Mouse (Mus musculus) neural tube, embryonic 12.5 days (tissue): ENCODE results near the gene Cd55. TPM values are rescaled to one million over a fixed set of nuclear protein-coding genes. Genes with fewer than 3 reads are reported as not detected.
"Not testable (repeated sequence)": the region's sequence is repeated elsewhere in the genome, so short reads cannot be mapped to it uniquely, and the experiment has no call there.

Experiments
- ATAC-seq: fragments of 200-750 bp; cut with Nextera tagmentation; 2 replicates; pipeline ENCODE4 v1.8.0; 2017; ENCODE audit warnings: low read depth, mild to moderate bottlenecking, moderate TSS enrichment, moderate library complexity; ENCODE audit not compliant: low FRiP score
- H3K27ac ChIP-seq: fragments of 300-500 bp; sonication (generic); 2 replicates; pipeline ENCODE4 v1.5.1; 2016
- H3K27me3 ChIP-seq: fragments of 300-500 bp; sonication (generic); replicated peaks from 2 replicates; pipeline ENCODE4 v1.6.1; 2016; ENCODE audit warnings: mild to moderate bottlenecking
- H3K36me3 ChIP-seq: fragments of 300-500 bp; sonication (generic); 2 replicates; pipeline ENCODE4 v1.6.1; 2016; ENCODE audit warnings: mild to moderate bottlenecking
- H3K4me1 ChIP-seq: fragments of 300-500 bp; sonication (generic); 2 replicates; pipeline ENCODE4 v1.6.1; 2016
- H3K4me2 ChIP-seq: fragments of 300-500 bp; sonication (generic); replicated peaks from 2 replicates; pipeline ENCODE4 v1.6.1; 2016; ENCODE audit warnings: mild to moderate bottlenecking
- H3K4me3 ChIP-seq: fragments of 300-500 bp; sonication (generic); 2 replicates; pipeline ENCODE4 v1.5.1; 2016
- H3K9ac ChIP-seq: fragments of 300-500 bp; sonication (generic); 2 replicates; pipeline ENCODE4 v1.6.1; 2016; ENCODE audit warnings: mild to moderate bottlenecking
- H3K9me3 ChIP-seq: fragments of 300-500 bp; sonication (generic); 2 replicates; pipeline ENCODE4 v1.6.1; 2016; ENCODE audit warnings: mild to moderate bottlenecking
- WGBS: fragments of 180-500 bp; shearing (Covaris S2); methylation state at CpG from one replicate; pipeline ENCODE4 v1.1.7; 2016; 5-methylcytosine and 5-hydroxymethylcytosine counted together
- polyA plus RNA-seq: library from polyadenylated mRNA; unstranded; fragments of >200 nt; fragmentation: Nextera tagmentation; extraction: Ambion mirVana; gene quantifications from 2 replicates; pipeline ENCODE4 v1.2.1, GENCODE M21; 2016

Gene Cd55
- polyA plus RNA-seq, 1 experiment from 2014 or later = 5.9 TPM

DNA sequence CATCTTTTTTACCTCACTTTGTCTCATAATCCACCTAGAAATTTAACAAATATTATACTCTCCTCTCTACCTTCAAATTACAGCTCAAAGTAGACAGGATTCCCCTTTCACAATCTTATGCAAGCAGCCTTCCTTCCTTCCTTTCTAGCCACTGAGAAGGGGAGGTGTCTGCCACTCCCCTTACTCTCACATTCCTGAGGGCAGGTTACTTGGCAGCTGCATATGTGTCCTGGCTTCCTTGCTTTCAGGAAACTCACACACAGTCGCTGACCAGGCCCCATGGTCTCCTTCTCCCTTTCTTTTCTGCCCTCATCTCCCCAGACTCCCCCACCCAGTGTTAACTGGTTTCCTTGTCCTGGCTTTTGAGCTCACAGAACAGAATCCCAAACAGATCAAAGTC, 11.7 kb upstream of the Cd55 start:
- no peak overlapping the region for H3K9ac ChIP-seq
- no peak overlapping the region for H3K27ac ChIP-seq
- ATAC-seq = no peak
- H3K4me2 ChIP-seq = no peak overlapping the region
- no peaks in the 10 kb centered on the region for H3K4me1 ChIP-seq
- H3K36me3 ChIP-seq = no peaks in the 10 kb centered on the region
- H3K4me3 ChIP-seq = no peak overlapping the region
- WGBS = 36% methylated on average over 1 of the region's 1 CpGs
- H3K27me3 ChIP-seq = no peaks in the 10 kb centered on the region
- H3K9me3 ChIP-seq = no peaks in the 10 kb centered on the region

DNA sequence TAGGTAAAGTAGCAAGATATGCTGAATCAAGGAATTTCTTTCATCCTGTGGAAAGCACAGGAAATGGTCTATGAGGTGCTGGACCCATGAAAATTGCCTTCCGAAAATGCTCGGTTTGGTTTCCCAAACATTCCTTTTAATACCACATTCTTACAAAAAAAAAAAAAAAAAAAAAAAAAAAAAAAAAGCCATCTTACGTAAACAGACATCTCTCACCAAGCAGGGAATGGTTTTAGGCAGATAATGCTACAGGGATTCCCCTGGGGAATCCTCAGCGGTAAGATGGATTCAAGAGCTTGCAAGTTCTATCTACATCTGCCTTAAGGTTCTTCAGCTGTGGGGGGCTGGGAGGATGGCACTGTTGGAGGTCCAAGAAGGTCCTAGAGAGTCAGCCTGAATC, 7.5 kb upstream of the Cd55 start:
- H3K4me2 ChIP-seq = no peak overlapping the region
- no peaks in the 10 kb centered on the region for H3K4me1 ChIP-seq
- H3K27ac ChIP-seq = no peak overlapping the region
- no peaks in the 10 kb centered on the region for H3K9me3 ChIP-seq
- ATAC-seq = no peak
- 92% methylated on average over 4 of the region's 4 CpGs for WGBS
- no peak overlapping the region for H3K9ac ChIP-seq
- no peak overlapping the region for H3K4me3 ChIP-seq
- H3K27me3 ChIP-seq = no peaks in the 10 kb centered on the region
- H3K36me3 ChIP-seq = no peaks in the 10 kb centered on the region

DNA sequence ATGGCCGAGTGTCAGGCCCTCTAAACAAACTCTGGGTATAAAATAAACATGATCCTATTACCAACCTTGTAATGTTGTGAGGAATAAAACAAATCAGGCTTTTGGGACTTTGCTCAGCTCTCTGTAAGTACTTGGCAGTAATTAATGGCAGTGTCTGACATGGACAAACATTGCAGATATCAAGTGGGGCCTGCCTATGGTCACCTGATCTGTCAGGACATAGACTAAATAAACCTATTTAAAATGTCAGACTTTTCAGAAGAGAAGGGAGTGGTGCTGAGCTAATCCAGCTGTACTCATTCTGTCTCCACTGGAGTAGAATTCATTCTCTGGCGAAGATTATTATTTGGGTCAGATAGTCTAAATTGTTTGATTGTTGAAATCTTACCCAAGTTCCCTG, 4.9 kb upstream of the Cd55 start:
- no peak for ATAC-seq
- no peak overlapping the region for H3K4me3 ChIP-seq
- H3K9ac ChIP-seq = no peak overlapping the region
- WGBS = 84% methylated on average over 2 of the region's 2 CpGs
- no peaks in the 10 kb centered on the region for H3K36me3 ChIP-seq
- H3K9me3 ChIP-seq = no peaks in the 10 kb centered on the region
- no peaks in the 10 kb centered on the region for H3K27me3 ChIP-seq
- no peak overlapping the region for H3K4me2 ChIP-seq
- no peak overlapping the region for H3K27ac ChIP-seq
- 0 out of 2 replicates have a peak, but pooled peaks cover 5% of the 10 kb centered on the region for H3K4me1 ChIP-seq

DNA sequence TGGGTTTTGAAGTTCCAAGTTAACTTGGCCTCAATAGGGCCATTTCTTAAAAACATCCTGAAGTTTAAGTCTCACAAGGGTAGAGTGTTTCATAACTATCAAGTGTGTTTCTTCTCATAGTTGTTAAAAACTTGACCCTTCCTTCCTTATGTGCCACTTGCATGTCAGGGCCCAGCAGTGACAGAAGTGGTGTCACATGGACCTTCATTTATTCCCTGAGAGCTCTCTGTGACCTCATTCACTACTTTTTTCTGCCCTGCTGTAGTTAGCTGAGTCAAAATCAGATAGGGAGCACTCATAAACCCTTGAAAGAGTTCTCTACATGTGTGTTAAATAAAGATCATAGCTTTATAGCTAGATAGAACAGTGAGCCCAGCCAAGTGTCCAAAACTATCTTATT, 1.6 kb upstream of the Cd55 start:
- no peaks in the 10 kb centered on the region for H3K27me3 ChIP-seq
- ATAC-seq = no peak
- H3K27ac ChIP-seq = no peak overlapping the region

DNA sequence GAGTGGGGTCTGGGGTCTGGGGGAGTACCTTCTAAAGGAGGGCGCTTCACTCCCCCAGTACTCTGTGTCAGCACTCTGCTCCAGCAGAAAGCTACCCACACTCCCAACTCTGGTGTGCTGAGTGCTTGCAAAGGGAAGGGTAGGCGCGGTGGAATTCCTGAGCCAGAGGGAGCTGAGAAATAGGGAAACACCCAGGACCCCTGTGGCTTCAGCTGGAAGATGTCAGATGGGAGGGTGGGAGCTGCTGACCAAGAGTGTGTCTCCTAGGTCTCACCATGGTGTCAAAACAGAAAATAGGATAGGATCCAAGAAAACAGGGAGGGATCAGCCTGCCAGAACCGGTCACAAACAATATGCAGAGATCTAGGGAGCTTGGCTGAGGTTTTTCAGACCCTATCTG, 323 bp upstream of the Cd55 start:
- no peak overlapping the region for H3K27ac ChIP-seq
- peak; percentile 42 for ATAC-seq
- no peaks in the 10 kb centered on the region for H3K27me3 ChIP-seq
- peak overlapping the region; percentile 54 for H3K4me3 ChIP-seq
- H3K4me1 ChIP-seq = 0 out of 2 replicates have a peak, but pooled peaks cover 5% of the 10 kb centered on the region
- H3K36me3 ChIP-seq = no peaks in the 10 kb centered on the region
- no peaks in the 10 kb centered on the region for H3K9me3 ChIP-seq
- peak overlapping the region; percentile 77 for H3K4me2 ChIP-seq
- WGBS = 11% methylated on average over 4 of the region's 4 CpGs
- H3K9ac ChIP-seq = peak overlapping the region; percentile 60

More for the DNA sequence above, 1.6 kb upstream of the Cd55 start:
- Histone ChIP-seq H3K9me3 (no peaks in the 10 kb centered on the region), H3K4me3 (no peak overlapping the region), H3K36me3 (no peaks in the 10 kb centered on the region), H3K4me1 (0 out of 2 replicates have a peak, but pooled peaks cover 5% of the 10 kb centered on the region), H3K9ac (no peak overlapping the region), H3K4me2 (no peak overlapping the region)

DNA sequence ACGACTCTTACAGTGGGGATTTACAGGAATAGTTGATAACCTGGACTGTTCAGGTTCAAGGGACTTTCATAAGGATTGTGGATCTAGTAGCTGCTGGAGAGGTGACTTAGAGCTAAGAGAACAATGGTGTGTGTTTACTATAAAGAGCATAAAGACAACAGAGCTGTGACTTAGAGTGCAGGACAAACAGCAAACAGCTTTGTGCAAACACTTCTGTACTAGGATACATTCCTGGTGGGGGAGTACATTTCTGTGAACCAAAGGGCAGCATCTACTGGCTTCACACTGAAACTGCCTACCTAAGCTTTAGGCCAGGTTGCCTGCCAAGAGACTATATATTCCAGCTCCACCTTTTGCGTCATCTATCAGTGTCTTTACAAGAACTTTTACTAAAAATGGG, 7.4 kb downstream of the Cd55 start:
- Histone ChIP-seq H3K4me1 (no peaks in the 10 kb centered on the region), H3K4me2 (no peak overlapping the region), H3K9ac (no peak overlapping the region), H3K36me3 (no peaks in the 10 kb centered on the region), H3K4me3 (no peak overlapping the region), H3K9me3 (no peaks in the 10 kb centered on the region), H3K27me3 (no peaks in the 10 kb centered on the region), H3K27ac (no peak overlapping the region)
- ATAC-seq = no peak
- 88% methylated on average over 2 of the region's 2 CpGs for WGBS

DNA sequence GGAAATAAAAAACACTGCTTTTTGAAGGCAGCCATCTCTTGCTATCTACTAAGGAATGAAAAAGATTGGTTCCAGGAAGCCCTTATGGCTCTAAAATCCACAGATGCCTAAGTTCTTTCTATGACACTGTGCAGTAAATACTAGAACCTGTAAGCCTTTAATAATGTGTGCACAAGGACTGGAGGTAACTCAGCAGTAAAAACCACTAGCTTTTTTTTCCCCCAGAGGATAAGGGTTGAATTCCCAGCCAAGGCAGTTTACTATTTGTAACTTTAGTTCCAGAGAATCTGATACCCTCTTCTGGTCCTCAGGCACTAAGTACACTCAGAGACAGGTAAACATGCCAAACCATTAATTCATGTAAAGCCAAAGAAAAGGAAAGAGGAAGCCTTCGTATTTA, 19.6 kb downstream of the Cd55 start:
- not testable (repeated sequence) for H3K4me2 ChIP-seq, H3K27me3 ChIP-seq, H3K27ac ChIP-seq, H3K9me3 ChIP-seq, H3K9ac ChIP-seq, ATAC-seq, H3K4me1 ChIP-seq, H3K36me3 ChIP-seq, H3K4me3 ChIP-seq
- 92% methylated on average over 1 of the region's 1 CpGs for WGBS

DNA sequence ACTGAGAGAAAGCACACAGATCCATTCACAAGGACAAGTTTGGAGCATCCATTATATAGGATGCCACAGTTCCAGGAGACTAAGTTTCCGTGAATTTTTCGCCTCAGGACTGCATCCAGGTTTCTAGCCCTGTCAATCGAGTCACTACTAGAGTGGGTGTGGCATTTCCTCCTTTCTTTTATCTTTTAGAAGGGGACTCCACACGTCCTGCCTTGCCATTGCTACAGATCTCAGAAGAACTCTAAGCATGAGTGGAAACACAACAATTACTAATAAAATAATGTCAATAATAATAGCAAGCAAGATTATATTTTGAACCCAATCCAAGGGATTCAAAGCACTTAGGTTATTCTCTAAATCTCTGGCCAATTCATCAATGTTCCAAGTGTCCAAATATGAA, 31.6 kb downstream of the Cd55 start:
- no peak for ATAC-seq
- no peaks in the 10 kb centered on the region for H3K27me3 ChIP-seq
- 76% methylated on average over 4 of the region's 4 CpGs for WGBS

DNA sequence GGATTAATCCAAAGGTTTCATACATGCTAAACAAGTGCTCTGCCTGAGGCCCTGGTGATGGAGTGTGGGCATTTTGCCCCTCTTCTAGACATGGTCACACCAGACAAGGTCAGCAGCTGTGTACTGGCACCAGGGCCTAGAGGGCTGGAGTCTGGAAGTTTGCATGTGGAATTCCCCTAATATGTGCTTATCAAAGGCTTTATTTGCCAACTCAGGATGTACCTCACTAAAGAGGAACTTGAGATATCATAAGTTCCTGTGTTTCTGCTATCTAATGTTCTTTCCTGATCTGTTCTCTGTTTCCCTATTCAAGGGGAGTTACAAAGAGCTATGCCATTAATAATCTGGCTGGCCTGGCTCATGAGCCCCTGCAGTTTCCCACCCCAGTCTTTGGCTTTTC, 33.9 kb downstream of the Cd55 start:
- H3K27ac ChIP-seq, H3K4me2 ChIP-seq, H3K36me3 ChIP-seq, H3K9ac ChIP-seq, H3K27me3 ChIP-seq, H3K9me3 ChIP-seq, H3K4me3 ChIP-seq, H3K4me1 ChIP-seq, ATAC-seq: not testable (repeated sequence)

More for the DNA sequence above, 31.6 kb downstream of the Cd55 start:
- no peak overlapping the region for H3K4me2 ChIP-seq
- H3K4me1 ChIP-seq = no peaks in the 10 kb centered on the region
- H3K27ac ChIP-seq = no peak overlapping the region
- H3K9me3 ChIP-seq = peaks cover 3% of the 10 kb centered on the region; the same call in 1 of the 2 replicates
- H3K9ac ChIP-seq = no peak overlapping the region
- H3K4me3 ChIP-seq = no peak overlapping the region
- H3K36me3 ChIP-seq = no peaks in the 10 kb centered on the region

DNA sequence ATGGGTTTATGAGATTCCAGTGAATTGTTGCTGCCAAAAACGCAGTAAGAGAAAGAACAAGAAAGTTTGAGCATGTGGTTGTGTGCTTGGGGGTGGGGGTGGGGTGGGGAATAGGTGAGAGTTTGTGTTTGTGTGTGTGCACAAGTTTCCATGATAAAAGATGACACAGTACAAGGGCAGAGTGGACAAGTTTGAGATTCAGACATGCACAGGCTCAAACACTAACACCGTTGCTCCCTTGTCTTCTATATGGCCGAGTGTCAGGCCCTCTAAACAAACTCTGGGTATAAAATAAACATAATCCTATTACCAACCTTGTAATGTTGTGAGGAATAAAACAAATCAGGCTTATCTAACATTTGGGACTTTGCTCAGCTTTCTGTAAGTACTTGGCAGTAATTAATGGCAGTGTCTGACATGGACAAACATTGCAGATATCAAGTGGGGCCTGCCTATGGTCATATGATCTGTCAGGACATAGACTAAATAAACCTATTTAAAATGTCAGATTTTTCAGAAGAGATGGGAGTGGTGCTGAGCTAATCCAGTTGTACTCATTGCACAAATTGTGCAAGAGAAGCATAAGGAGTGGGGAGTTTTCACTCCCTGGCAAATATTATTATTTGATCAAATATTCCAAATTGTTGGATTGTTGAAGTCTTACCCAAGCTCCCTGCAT, 35.2 kb downstream of the Cd55 start:
- H3K27me3 ChIP-seq, H3K27ac ChIP-seq, H3K9ac ChIP-seq, H3K4me3 ChIP-seq, H3K4me1 ChIP-seq, H3K36me3 ChIP-seq, ATAC-seq, H3K4me2 ChIP-seq, H3K9me3 ChIP-seq: not testable (repeated sequence)
- 82% methylated on average over 3 of the region's 3 CpGs for WGBS

DNA sequence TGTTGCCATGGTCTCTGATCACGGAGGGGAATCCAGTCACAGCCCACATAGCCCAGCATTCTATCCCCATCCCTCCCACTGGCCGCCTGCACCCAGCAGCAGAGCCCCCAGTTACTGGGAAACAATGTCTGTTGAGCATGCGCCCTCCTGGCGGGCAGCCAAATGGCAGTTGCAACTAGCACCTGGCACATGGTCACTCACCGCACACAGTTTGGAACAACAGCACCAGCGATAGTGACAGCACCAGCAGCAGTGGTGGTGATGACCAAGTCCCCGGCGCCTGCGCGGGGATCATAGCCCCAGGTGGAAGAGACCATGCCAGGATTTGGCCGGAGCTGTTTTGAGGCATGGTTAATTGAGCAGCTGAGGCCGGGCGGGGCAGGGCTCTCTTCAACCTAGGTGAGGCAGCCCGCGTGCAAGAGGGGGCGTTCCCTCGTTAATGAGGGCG, 39.9 kb downstream of the Cd55 start, which contains the start of gene Cd55b:
TSS of gene Cd55b (minus strand) at position 346 of the 448 bp plus-strand sequence.
- no peak within 1 kb of the TSS for H3K4me2 ChIP-seq
- H3K27me3 ChIP-seq = no peaks in the 10 kb centered on the region
- H3K4me3 ChIP-seq = no peak within 1 kb of the TSS
- H3K9me3 ChIP-seq = no peaks in the 10 kb centered on the region
- peak; percentile 68; the same call in 1 of the 2 replicates for ATAC-seq
- H3K36me3 ChIP-seq = no peaks in the 10 kb centered on the region
- H3K27ac ChIP-seq = no peak within 1 kb of the TSS
- 59% methylated on average over 18 of the region's 18 CpGs for WGBS
- H3K4me1 ChIP-seq = no peaks in the 10 kb centered on the region
- H3K9ac ChIP-seq = no peak within 1 kb of the TSS

DNA sequence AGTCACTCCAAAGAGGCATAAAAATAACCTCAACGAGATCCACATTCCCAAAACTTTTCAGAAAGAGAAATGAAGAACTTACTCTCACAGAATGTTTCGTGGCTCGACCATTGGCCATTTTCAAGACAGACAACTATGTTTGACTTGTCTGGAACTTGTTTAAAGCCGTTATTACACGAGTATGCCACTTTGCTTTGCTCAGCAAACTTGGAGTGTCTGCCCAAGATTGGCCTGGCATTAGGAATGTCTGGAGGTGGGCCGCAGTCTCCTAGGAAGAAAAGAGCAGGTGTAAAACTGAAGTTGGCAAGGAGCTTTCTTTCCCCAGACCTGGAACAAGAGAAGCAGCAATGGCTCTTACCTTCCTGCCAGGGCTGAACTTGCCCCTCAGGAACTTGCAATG, 40.5 kb downstream of the Cd55 start:
- not testable (repeated sequence) for H3K36me3 ChIP-seq, H3K4me2 ChIP-seq, H3K27ac ChIP-seq, H3K27me3 ChIP-seq, H3K4me1 ChIP-seq, H3K4me3 ChIP-seq, H3K9me3 ChIP-seq, ATAC-seq, H3K9ac ChIP-seq
- WGBS = no CpG with 5 or more reads among the region's 6 CpGs

DNA sequence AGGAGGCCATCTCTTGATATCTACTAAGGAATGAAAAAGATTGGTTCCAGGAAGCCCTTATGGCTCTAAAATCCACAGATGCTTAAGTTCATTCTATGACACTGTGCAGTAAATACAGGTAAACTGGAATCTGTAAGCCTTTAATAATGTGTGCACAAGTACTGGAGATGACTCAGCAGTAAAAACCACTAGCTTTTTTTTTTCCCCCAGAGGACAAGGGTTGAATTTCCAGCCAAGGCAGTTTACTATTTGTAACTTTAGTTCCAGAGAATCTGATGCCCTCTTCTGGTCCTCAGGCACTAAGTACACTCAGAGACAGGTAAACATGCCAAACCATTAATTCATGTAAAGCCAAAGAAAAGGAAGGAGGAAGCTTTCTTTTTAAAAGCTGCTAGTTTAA, 65.4 kb downstream of the Cd55 start:
- H3K4me3 ChIP-seq, H3K36me3 ChIP-seq, H3K4me2 ChIP-seq, H3K27me3 ChIP-seq, H3K27ac ChIP-seq, H3K4me1 ChIP-seq, ATAC-seq, H3K9ac ChIP-seq, H3K9me3 ChIP-seq: not testable (repeated sequence)
